Mouse (Mus musculus) CH12.LX (cell line): ENCODE data around the gene Nid2. TPM values are rescaled to one million over a fixed set of nuclear protein-coding genes. Genes with fewer than 3 reads are reported as not detected.

Source experiments
- DNase-seq: peaks from one replicate; pipeline ENCODE4 v3.0.0-alpha.2; 2013; ENCODE audit errors: extremely low read depth
- H3K27ac ChIP-seq: 2 replicates; pipeline ENCODE4 v1.5.1; 2012; ENCODE audit warnings: low read depth, mild to moderate bottlenecking, control low read depth, moderate library complexity; ENCODE audit not compliant: insufficient read depth
- H3K27me3 ChIP-seq: replicated peaks from 2 replicates; pipeline ENCODE3; 2012; ENCODE audit warnings: inconsistent platforms
- H3K36me3 ChIP-seq, 2 experiments: replicated peaks in 1 of 2; 2 replicates each; pipeline versions ENCODE3 to v1.6.1; 2012; ENCODE audit warnings: inconsistent platforms in 1 of 2, low read length in 1 of 2, mild to moderate bottlenecking in 1 of 2, mixed read lengths in 1 of 2, moderate library complexity in 1 of 2; ENCODE audit not compliant: control insufficient read depth in 1 of 2, insufficient read depth in 1 of 2
- H3K4me1 ChIP-seq, 2 experiments: 2 replicates each; pipeline ENCODE4 v1.6.1; 2012; ENCODE audit warnings: inconsistent platforms in 1 of 2, moderate library complexity in 1 of 2; ENCODE audit not compliant: insufficient read depth in 2 of 2, control insufficient read depth in 1 of 2
- H3K4me2 ChIP-seq: 2 replicates; pipeline ENCODE4 v1.6.1; 2012; ENCODE audit warnings: low read depth, mild to moderate bottlenecking, control low read depth; ENCODE audit not compliant: poor library complexity, insufficient read depth, severe bottlenecking
- H3K4me3 ChIP-seq, 3 experiments: fragments of 150-350 bp in 1 of 3; sonication (generic) in 1 of 3; replicated peaks in 1 of 3; 2 replicates each; pipeline versions ENCODE3 to v1.5.1; 2011 to 2012; ENCODE audit warnings: low read depth in 2 of 3, low read length in 2 of 3, mild to moderate bottlenecking in 2 of 3, moderate library complexity in 2 of 3, control low read depth in 1 of 3, improper control_type of control experiment in 1 of 3, inconsistent platforms in 1 of 3, mixed read lengths in 1 of 3; ENCODE audit not compliant: poor library complexity in 1 of 3
- H3K79me2 ChIP-seq: replicated peaks from 2 replicates; pipeline ENCODE4 v1.6.1; 2012; ENCODE audit warnings: mild to moderate bottlenecking, moderate library complexity; ENCODE audit not compliant: control insufficient read depth, poor library complexity, insufficient read depth, severe bottlenecking; ENCODE audit errors: extremely low read depth
- H3K9ac ChIP-seq: 2 replicates; pipeline ENCODE4 v1.6.1; 2012; ENCODE audit warnings: low read depth, mild to moderate bottlenecking, control low read depth, moderate library complexity; ENCODE audit not compliant: insufficient read depth
- H3K9me3 ChIP-seq: replicated peaks from 2 replicates; pipeline ENCODE3; 2012; ENCODE audit warnings: low read length, inconsistent platforms, mixed read lengths
- BHLHE40 ChIP-seq: IDR thresholded peaks from 2 replicates; pipeline ENCODE4 v1.6.1; 2011; ENCODE audit warnings: mild to moderate bottlenecking, low read depth, low read length, improper control_type of control experiment
- CHD2 ChIP-seq: IDR thresholded peaks from 2 replicates; pipeline ENCODE4 v1.6.1; 2011; ENCODE audit warnings: low read length, improper control_type of control experiment
- ELF1 ChIP-seq: IDR thresholded peaks from 2 replicates; pipeline ENCODE4 v1.6.1; 2014; ENCODE audit warnings: low read depth, mild to moderate bottlenecking, inconsistent platforms, low read length, improper control_type of control experiment
- ETS1 ChIP-seq: conservative IDR thresholded peaks from 2 replicates; pipeline ENCODE4 v1.6.1; 2012; ENCODE audit warnings: low read depth, mild to moderate bottlenecking, inconsistent platforms, low read length, improper control_type of control experiment, moderate library complexity
- HCFC1 ChIP-seq: IDR thresholded peaks from 2 replicates; pipeline ENCODE4 v1.6.1; 2012; ENCODE audit warnings: low read depth, mild to moderate bottlenecking, inconsistent platforms, low read length, improper control_type of control experiment
- IRF4 ChIP-seq: IDR thresholded peaks from 2 replicates; pipeline ENCODE4 v1.6.1; 2014; ENCODE audit warnings: low read depth, mild to moderate bottlenecking, inconsistent platforms, low read length, improper control_type of control experiment
- KAT2A ChIP-seq: IDR thresholded peaks from 2 replicates; pipeline ENCODE4 v1.6.1; 2012; ENCODE audit warnings: low read length, improper control_type of control experiment, inconsistent platforms; ENCODE audit not compliant: insufficient replicate concordance
- MXI1 ChIP-seq: IDR thresholded peaks from 2 replicates; pipeline ENCODE4 v1.6.1; 2011; ENCODE audit warnings: mild to moderate bottlenecking, low read depth, low read length, improper control_type of control experiment
- MYC ChIP-seq: IDR thresholded peaks from 2 replicates; pipeline ENCODE4 v1.6.1; 2011; ENCODE audit warnings: low read depth, mild to moderate bottlenecking, improper control_type of control experiment, low read length
- PAX5 ChIP-seq: IDR thresholded peaks from 2 replicates; pipeline ENCODE4 v1.6.1; 2012; ENCODE audit warnings: low read length, inconsistent platforms, mixed read lengths
- RAD21 ChIP-seq: IDR thresholded peaks from 2 replicates; pipeline ENCODE4 v1.6.1; 2011; ENCODE audit warnings: low read depth, mild to moderate bottlenecking, low read length, improper control_type of control experiment, moderate library complexity
- RCOR1 ChIP-seq: conservative IDR thresholded peaks from 2 replicates; pipeline ENCODE4 v1.6.1; 2012; ENCODE audit warnings: low read depth, mild to moderate bottlenecking, inconsistent platforms, low read length, improper control_type of control experiment
- ZC3H11A ChIP-seq: IDR thresholded peaks from 2 replicates; pipeline ENCODE4 v1.6.1; 2012; ENCODE audit warnings: low read depth, mild to moderate bottlenecking, inconsistent platforms, low read length, improper control_type of control experiment
- dilution Hi-C: fragments of 300-500 bp; cut with MboI; formaldehyde crosslinking; loops from 2 replicates; pipeline ENCODE4 v1.14.3; 2020; ENCODE audit warnings: low sequenced_read_pairs; ENCODE audit not compliant: extremely low pct_unique_long_range_greater_than_20kb, extremely low pct_ligation_motif_present
- in situ Hi-C: fragments of 300-500 bp; cut with MboI; formaldehyde crosslinking; loops from 3 replicates; pipeline ENCODE4 v1.14.3; 2019; ENCODE audit warnings: low sequenced_read_pairs, low pct_ligation_motif_present, low pct_unique_long_range_greater_than_20kb, mixed read lengths
- polyA plus RNA-seq: library from polyadenylated mRNA; unstranded; fragments of >175 nt; gene quantifications from 2 replicates; pipeline ENCODE4 v1.2.1, GENCODE M21; 2012; ENCODE audit warnings: low read depth; ENCODE audit not compliant: insufficient read length
- total RNA-seq, 2 experiments: library from RNA; depleted of rRNA; stranded (reverse); fragments of 300-350 nt in 1 of 2; fragments of >200 nt in 1 of 2; gene quantifications; 2 replicates each; pipeline ENCODE4 v1.2.3; 2012 to 2014

The Nid2 gene
- total and polyA plus RNA-seq, 3 experiments: 0.58 to 2.1 (median 1.3) TPM

GRCm38 (mm10) chr14:19744876-19745275 is 6.2 kb upstream of the Nid2 start:
- Histone ChIP-seq H3K36me3 (no peaks in the 10 kb centered on the region), H3K27ac (no peak overlapping the region), H3K4me1 (peaks cover 2 to 6% of the 10 kb centered on the region in 2 experiments; a peak in 3 of 4 replicates), H3K9me3 (no peaks in the 10 kb centered on the region), H3K4me3 (no peak overlapping the region), H3K79me2 (no peaks in the 10 kb centered on the region), H3K9ac (no peak overlapping the region), H3K27me3 (no peaks in the 10 kb centered on the region), H3K4me2 (no peak overlapping the region)
- DNase-seq: no peak
- in situ Hi-C loops (no loop called here), dilution Hi-C loops (no loop called here)
- TF ChIP-seq MYC (no peak), HCFC1 (no peak), ZC3H11A (no peak), KAT2A (no peak), RAD21 (no peak), CHD2 (no peak)

GRCm38 (mm10) chr14:19746232-19746631 is 4.8 kb upstream of the Nid2 start:
- H3K9ac ChIP-seq: no peak overlapping the region
- H3K36me3 ChIP-seq: no peaks in the 10 kb centered on the region
- H3K4me2 ChIP-seq: no peak overlapping the region
- H3K9me3 ChIP-seq: no peaks in the 10 kb centered on the region
- no peak for TF ChIP-seq PAX5
- TF ChIP-seq IRF4: no peak
- no peak for TF ChIP-seq ELF1
- no peak for TF ChIP-seq RCOR1
- no peak for TF ChIP-seq BHLHE40
- TF ChIP-seq MXI1: no peak
- in situ Hi-C loops: no loop called here
- no peak overlapping the region for H3K27ac ChIP-seq
- no peaks in the 10 kb centered on the region for H3K79me2 ChIP-seq
- no peak for DNase-seq
- no peak overlapping the region for H3K4me3 ChIP-seq
- H3K4me1 ChIP-seq: peaks cover 7 to 16% of the 10 kb centered on the region in 2 experiments
- no peaks in the 10 kb centered on the region for H3K27me3 ChIP-seq
- dilution Hi-C loops: no loop called here

DNA sequence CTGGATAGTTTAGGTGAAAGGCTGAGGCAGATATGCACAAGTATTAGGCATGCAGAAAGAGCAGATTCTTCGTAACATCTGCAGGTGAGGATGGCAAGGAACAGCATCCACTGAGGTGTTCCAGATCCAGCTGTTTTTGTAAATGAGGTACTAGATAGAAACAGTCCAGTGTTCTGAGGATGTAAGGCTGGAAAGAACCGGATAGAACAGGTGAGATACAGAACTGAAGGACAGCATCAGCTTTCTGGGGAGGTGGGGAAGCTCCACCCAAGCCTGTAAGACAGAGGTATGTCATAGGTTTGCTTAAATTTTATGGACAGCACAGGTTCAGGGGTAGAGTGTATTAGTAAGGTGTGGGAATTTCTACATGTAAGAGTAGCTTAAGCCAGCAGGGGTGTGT is 4.3 kb upstream of the Nid2 start:
- H3K27ac ChIP-seq: no peak overlapping the region
- in situ Hi-C loops: no loop called here
- H3K9ac ChIP-seq: no peak overlapping the region
- no peaks in the 10 kb centered on the region for H3K36me3 ChIP-seq
- peaks cover 7 to 16% of the 10 kb centered on the region in 2 experiments for H3K4me1 ChIP-seq
- H3K27me3 ChIP-seq: peaks cover 2% of the 10 kb centered on the region
- TF ChIP-seq RAD21 (no peak), ETS1 (no peak)
- no peaks in the 10 kb centered on the region for H3K79me2 ChIP-seq
- no peaks in the 10 kb centered on the region for H3K9me3 ChIP-seq
- dilution Hi-C loops: no loop called here
- no peak overlapping the region for H3K4me2 ChIP-seq
- no peak for DNase-seq
- H3K4me3 ChIP-seq: no peak overlapping the region
